Mouse (Mus musculus) megakaryocyte, embryonic 14.5 days (primary cell): ENCODE results near the gene Ankrd27. TPM values are rescaled to one million over a fixed set of nuclear protein-coding genes. Genes with fewer than 3 reads are reported as not detected.
"Not testable (repeated sequence)": the region's sequence is repeated elsewhere in the genome, so short reads cannot be mapped to it uniquely, and the experiment has no call there.

Source experiments
- H3K27me3 ChIP-seq: replicated peaks from 2 replicates; pipeline ENCODE3; 2012; ENCODE audit warnings: inconsistent platforms
- H3K36me3 ChIP-seq: replicated peaks from 2 replicates; pipeline ENCODE3; 2012; ENCODE audit warnings: low read length, inconsistent platforms, mixed read lengths
- H3K4me1 ChIP-seq: 2 replicates; pipeline ENCODE4 v1.6.1; 2012; ENCODE audit warnings: inconsistent platforms
- H3K4me3 ChIP-seq: replicated peaks from 2 replicates; pipeline ENCODE3; 2012; ENCODE audit warnings: moderate library complexity, mild to moderate bottlenecking, inconsistent platforms
- H3K9me3 ChIP-seq: 2 replicates; pipeline ENCODE4 v1.6.1; 2012; ENCODE audit warnings: inconsistent platforms
- FLI1 ChIP-seq: IDR thresholded peaks from 2 replicates; pipeline ENCODE4 v1.6.1; 2012; ENCODE audit warnings: low read length, inconsistent platforms, mixed read lengths
- GATA1 ChIP-seq: IDR thresholded peaks from 3 replicates; pipeline ENCODE4 v1.6.1; 2012; ENCODE audit warnings: mixed read lengths, low read length, inconsistent platforms, borderline replicate concordance
- polyA plus RNA-seq: library from polyadenylated mRNA; stranded (reverse); fragments of >175 nt; gene quantifications from 2 replicates; pipeline ENCODE4 v1.2.3, GENCODE M21; 2012; ENCODE audit warnings: low replicate concordance; ENCODE audit not compliant: insufficient read depth

The Ankrd27 gene
- polyA plus RNA-seq, 1 experiment: 33.7 TPM

DNA sequence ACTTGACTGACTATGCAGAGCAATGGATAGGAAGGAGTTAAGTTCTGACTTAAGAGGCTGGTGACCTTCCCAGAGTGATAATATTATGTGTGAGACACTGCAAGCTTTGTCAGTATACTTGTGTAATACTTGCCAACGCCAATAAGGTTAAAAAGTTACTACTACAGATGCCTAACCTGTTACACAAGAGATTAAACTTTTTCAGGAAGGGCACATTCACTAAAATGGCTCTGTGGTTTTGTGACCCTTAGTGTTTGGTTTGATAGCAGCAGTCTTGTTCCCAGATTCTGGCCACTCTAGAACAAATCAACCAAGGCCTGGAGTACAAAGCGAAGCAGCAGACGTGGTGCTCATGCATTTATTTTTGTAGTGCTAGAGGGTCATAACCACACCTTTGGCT lies 28.5 kb upstream of the Ankrd27 start:
- Histone ChIP-seq H3K4me3 (no peak overlapping the region), H3K27me3 (peaks cover 33% of the 10 kb centered on the region), H3K9me3 (no peaks in the 10 kb centered on the region), H3K4me1 (peaks cover 57% of the 10 kb centered on the region), H3K36me3 (peaks cover 4% of the 10 kb centered on the region)
- no peak for TF ChIP-seq GATA1
- TF ChIP-seq FLI1: no peak

- Histone ChIP-seq H3K9me3 (no peaks in the 10 kb centered on the region), H3K4me3 (no peak overlapping the region), H3K36me3 (no peaks in the 10 kb centered on the region), H3K27me3 (peaks cover 40% of the 10 kb centered on the region), H3K4me1 (peaks cover 62% of the 10 kb centered on the region)
- TF ChIP-seq FLI1 (no peak), GATA1 (no peak)
Measured at GRCm38 (mm10) chr7:35558681-35559080, 27.4 kb upstream of the Ankrd27 start.

GRCm38 (mm10) chr7:35559838-35560237 lies 26.2 kb upstream of the Ankrd27 start:
- Histone ChIP-seq H3K9me3 (no peaks in the 10 kb centered on the region), H3K36me3 (no peaks in the 10 kb centered on the region), H3K27me3 (peaks cover 44% of the 10 kb centered on the region), H3K4me3 (no peak overlapping the region), H3K4me1 (peaks cover 56% of the 10 kb centered on the region)
- TF ChIP-seq FLI1 (no peak), GATA1 (no peak)

- peaks cover 44% of the 10 kb centered on the region for H3K27me3 ChIP-seq
- no peaks in the 10 kb centered on the region for H3K36me3 ChIP-seq
- no peak overlapping the region for H3K4me3 ChIP-seq
- no peaks in the 10 kb centered on the region for H3K9me3 ChIP-seq
- TF ChIP-seq FLI1 (no peak), GATA1 (no peak)
- H3K4me1 ChIP-seq: peaks cover 30% of the 10 kb centered on the region
Measured at GRCm38 (mm10) chr7:35563071-35563470, 23.0 kb upstream of the Ankrd27 start.

DNA sequence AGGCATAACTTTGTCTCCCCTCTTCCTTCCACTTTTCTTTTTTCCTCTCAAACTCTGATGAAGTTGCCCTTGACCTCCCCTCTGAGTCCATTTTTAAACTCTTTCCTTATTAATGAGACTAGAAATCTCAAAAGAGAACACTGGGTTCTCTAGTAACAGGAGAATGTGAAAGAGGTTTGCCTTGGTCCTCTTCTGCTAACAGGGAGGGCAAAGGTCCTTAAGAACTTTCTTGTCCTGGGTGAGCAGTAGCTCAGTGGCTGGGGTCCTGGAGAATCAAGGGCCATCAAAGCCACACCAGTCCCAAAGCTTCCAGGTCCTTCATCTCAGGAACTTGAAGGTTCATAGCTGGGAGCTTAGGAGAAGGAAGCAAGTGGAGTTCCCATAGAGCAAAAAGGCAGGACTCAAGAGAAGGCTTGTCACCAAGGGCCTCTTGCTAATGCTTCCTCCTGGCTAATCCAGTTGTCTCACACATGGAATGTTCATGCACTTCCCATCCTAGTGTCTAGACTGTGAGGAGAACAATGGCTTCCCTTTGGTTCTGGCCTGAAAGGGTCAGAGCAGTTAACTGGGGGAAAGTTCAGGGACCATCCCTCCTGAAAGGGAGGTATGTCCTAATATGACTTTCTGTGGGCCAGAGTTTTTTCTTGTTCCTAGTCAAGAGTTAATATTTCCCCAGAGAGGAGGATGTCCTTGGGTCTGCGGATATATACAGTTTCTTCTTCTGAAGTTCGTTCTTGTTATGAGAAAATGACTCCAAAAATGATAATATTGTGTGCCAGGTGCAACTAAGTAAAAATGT lies 21.8 kb upstream of the Ankrd27 start:
- peaks cover 27% of the 10 kb centered on the region for H3K4me1 ChIP-seq
- no peaks in the 10 kb centered on the region for H3K9me3 ChIP-seq
- no peak overlapping the region for H3K4me3 ChIP-seq
- peaks cover 34% of the 10 kb centered on the region for H3K27me3 ChIP-seq
- no peak for TF ChIP-seq FLI1
- no peak for TF ChIP-seq GATA1
- H3K36me3 ChIP-seq: no peaks in the 10 kb centered on the region

DNA sequence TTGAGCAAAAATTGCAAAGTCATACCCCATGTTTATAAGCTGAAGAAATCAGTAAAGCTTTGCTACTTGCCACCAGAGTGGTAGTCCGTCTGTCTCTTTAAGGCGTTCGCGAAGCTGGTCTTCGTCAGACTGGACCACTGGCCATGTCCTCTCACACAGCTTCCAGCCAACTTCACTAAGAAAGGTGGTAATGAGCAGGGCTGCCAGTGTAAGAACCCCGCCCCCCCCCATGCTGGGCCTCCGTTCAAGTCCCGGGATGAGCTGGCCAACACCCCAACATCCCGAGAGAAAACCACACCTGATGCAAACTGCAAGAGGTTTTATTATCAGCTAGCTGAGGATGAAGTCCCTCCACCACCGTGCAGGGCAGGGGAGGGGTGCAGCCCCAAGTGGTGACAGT lies 21.2 kb upstream of the Ankrd27 start:
- H3K36me3 ChIP-seq, H3K4me3 ChIP-seq, H3K9me3 ChIP-seq: not testable (repeated sequence)
- H3K27me3 ChIP-seq: peaks cover 31% of the 10 kb centered on the region
- peaks cover 24% of the 10 kb centered on the region for H3K4me1 ChIP-seq

- Histone ChIP-seq H3K4me1 (peaks cover 13% of the 10 kb centered on the region), H3K27me3 (peaks cover 23% of the 10 kb centered on the region)
- not testable (repeated sequence) for H3K9me3 ChIP-seq, H3K4me3 ChIP-seq, H3K36me3 ChIP-seq
Measured at GRCm38 (mm10) chr7:35565965-35566364, 20.1 kb upstream of the Ankrd27 start.

GRCm38 (mm10) chr7:35569724-35570123 lies 16.3 kb upstream of the Ankrd27 start:
- not testable (repeated sequence) for H3K4me1 ChIP-seq, H3K9me3 ChIP-seq, H3K4me3 ChIP-seq, H3K36me3 ChIP-seq
- H3K27me3 ChIP-seq: peaks cover 10% of the 10 kb centered on the region

GRCm38 (mm10) chr7:35570883-35571282 lies 15.2 kb upstream of the Ankrd27 start:
- peaks cover 18% of the 10 kb centered on the region for H3K27me3 ChIP-seq
- H3K4me1 ChIP-seq, H3K9me3 ChIP-seq, H3K4me3 ChIP-seq, H3K36me3 ChIP-seq: not testable (repeated sequence)

GRCm38 (mm10) chr7:35579849-35580248 lies 6.2 kb upstream of the Ankrd27 start:
- Histone ChIP-seq H3K4me3 (no peak overlapping the region), H3K36me3 (no peaks in the 10 kb centered on the region), H3K9me3 (peaks cover 8% of the 10 kb centered on the region), H3K4me1 (peaks cover 17% of the 10 kb centered on the region), H3K27me3 (peaks cover 73% of the 10 kb centered on the region)
- TF ChIP-seq GATA1: no peak
- no peak for TF ChIP-seq FLI1

GRCm38 (mm10) chr7:35582719-35583118 lies 3.3 kb upstream of the Ankrd27 start:
- peaks cover 8% of the 10 kb centered on the region for H3K9me3 ChIP-seq
- peaks cover 60% of the 10 kb centered on the region for H3K27me3 ChIP-seq
- no peak overlapping the region for H3K4me3 ChIP-seq
- H3K36me3 ChIP-seq: no peaks in the 10 kb centered on the region
- no peak for TF ChIP-seq GATA1
- no peak for TF ChIP-seq FLI1
- H3K4me1 ChIP-seq: peaks cover 34% of the 10 kb centered on the region
